ENCODE assay signal across 8 mouse cellular contexts in genomic region chr6:51177701-51178060, GRCm38 (mm10).
DNase-seq lines count a peak whose midpoint lies in the region; ATAC-seq lines count a peak whose summit lies in the region.

No protein-coding gene starts in this region.

- H3K36me3 ChIP-seq in heart, embryonic 10.5 days, result no peaks in the 10 kb centered on the region
- no peaks in the 10 kb centered on the region for H3K36me3 ChIP-seq in forebrain, embryonic 11.5 days (ENCODE audit: control insufficient read depth, insufficient read depth, low read length)
- no peaks in the 10 kb centered on the region for H3K36me3 ChIP-seq in limb, embryonic 13.5 days

- no peak for DNase-seq in heart, embryonic 10.5 days (ENCODE audit: low spot score)
- no peak for DNase-seq in heart, adult 8-10 months (ENCODE audit: low spot score)
- peak; percentile 63 for DNase-seq in 3T3-L1 (ENCODE audit: low read depth, low spot score)
- no peak for DNase-seq in forebrain, embryonic 11.5 days (ENCODE audit: low spot score)
- DNase-seq in layer of hippocampus, postnatal 10 days (ENCODE audit: low spot score in 2 of 2), result no peak
- DNase-seq in gastrocnemius, postnatal 14 days, result no peak

- H3K4me3 ChIP-seq in heart, embryonic 10.5 days, result peak overlapping the region; percentile 54
- 0 out of 2 replicates have a peak overlapping the region, but pooled peaks have one; percentile 1 for H3K4me3 ChIP-seq in forebrain, embryonic 11.5 days (ENCODE audit: low read depth, low read length)
- H3K4me3 ChIP-seq in limb, embryonic 13.5 days, result peak overlapping the region; percentile 47

- no peak overlapping the region for H3K9ac ChIP-seq in forebrain, embryonic 11.5 days (ENCODE audit: low read length)
- no peak overlapping the region for H3K9ac ChIP-seq in limb, embryonic 13.5 days

- intact Hi-C loops in gastrocnemius, postnatal 14 days (cut with DNase I; ENCODE audit: low total_unique reads), result no loop called here

- H3K27ac ChIP-seq in heart, embryonic 10.5 days, result no peak overlapping the region
- H3K27ac ChIP-seq in forebrain, embryonic 11.5 days (ENCODE audit: low read depth, low read length), result no peak overlapping the region
- H3K27ac ChIP-seq in limb, embryonic 13.5 days, result no peak overlapping the region

- peak overlapping the region; percentile 47 for H3K4me2 ChIP-seq in forebrain, embryonic 11.5 days (ENCODE audit: low read depth, low read length, severe bottlenecking)
- peak overlapping the region; percentile 68 for H3K4me2 ChIP-seq in limb, embryonic 13.5 days (replicated peaks)

- H3K4me1 ChIP-seq in heart, embryonic 10.5 days, result peaks cover 20% of the 10 kb centered on the region
- no peaks in the 10 kb centered on the region; the same call in 1 of the 2 replicates for H3K4me1 ChIP-seq in forebrain, embryonic 11.5 days (replicated peaks; ENCODE audit: control insufficient read depth, insufficient read depth, low read length)
- H3K4me1 ChIP-seq in limb, embryonic 13.5 days, result peaks cover 27% of the 10 kb centered on the region

- 1% methylated on average over 14 of the region's 14 CpGs for WGBS in heart, embryonic 10.5 days
- WGBS in forebrain, embryonic 11.5 days, result 2% methylated on average over 14 of the region's 14 CpGs
- under 1% methylated on average over 14 of the region's 14 CpGs for WGBS in limb, embryonic 13.5 days

- no peak for ATAC-seq in forebrain, embryonic 11.5 days (replicated peaks; ENCODE audit: low FRiP score)
- ATAC-seq in limb, embryonic 13.5 days (ENCODE audit: low FRiP score, low read depth), result no peak
- no peak for ATAC-seq in inflammation-experienced regulatory T-cells, adult 6 months

- H3K9me3 ChIP-seq in heart, embryonic 10.5 days, result no peaks in the 10 kb centered on the region
- H3K9me3 ChIP-seq in forebrain, embryonic 11.5 days (ENCODE audit: control insufficient read depth, low read length), result no peaks in the 10 kb centered on the region
- no peaks in the 10 kb centered on the region for H3K9me3 ChIP-seq in limb, embryonic 13.5 days

- peaks cover 58% of the 10 kb centered on the region for H3K27me3 ChIP-seq in heart, embryonic 10.5 days (ENCODE audit: insufficient read depth, poor library complexity, severe bottlenecking)
- H3K27me3 ChIP-seq in forebrain, embryonic 11.5 days (ENCODE audit: control insufficient read depth, insufficient read depth, low read length), result peaks cover 60% of the 10 kb centered on the region
- H3K27me3 ChIP-seq in limb, embryonic 13.5 days, result peaks cover 4% of the 10 kb centered on the region; the same call in 1 of the 2 replicates

Comparison
In these comparisons a context has a peak if more than half of its experiments do, and no peak if none do; other contexts are left out.
1. H3K4me3 ChIP-seq: peak in every context shown above with its lines; median percentile 54 in heart, embryonic 10.5 days; 47 in limb, embryonic 13.5 days; 1 in forebrain, embryonic 11.5 days.